Mouse (Mus musculus) R1 (cell line): ENCODE data around the gene 9230112D13Rik.

ENCODE experiments used
- DNase-seq: peaks from one replicate; pipeline ENCODE4 v3.0.0-alpha.2; 2018; ENCODE audit warnings: low read depth, low spot score

9230112D13Rik gene

DNA sequence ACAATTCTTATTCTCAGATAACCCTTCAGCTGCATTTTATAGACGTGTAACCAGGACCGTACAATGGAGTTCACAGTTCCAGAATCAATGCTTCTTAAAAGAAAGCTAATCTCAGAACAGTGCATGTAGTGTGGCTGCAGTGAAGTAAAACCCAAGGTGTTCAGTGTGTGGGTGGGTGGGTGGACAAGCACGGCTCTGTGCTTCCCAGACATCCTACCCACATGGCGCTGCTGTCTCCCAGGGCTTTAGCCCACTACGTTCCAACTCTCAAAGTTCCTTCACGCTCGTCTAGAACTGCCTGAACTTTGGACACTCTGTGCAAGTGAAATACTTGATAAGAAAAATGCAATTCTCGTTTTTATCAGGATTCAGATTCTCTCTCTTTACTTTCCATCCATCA is at the start of gene 9230112D13Rik:
TSS of gene 9230112D13Rik (minus strand) at position 101 of the 400 bp plus-strand sequence.
- DNase-seq: no peak

DNA sequence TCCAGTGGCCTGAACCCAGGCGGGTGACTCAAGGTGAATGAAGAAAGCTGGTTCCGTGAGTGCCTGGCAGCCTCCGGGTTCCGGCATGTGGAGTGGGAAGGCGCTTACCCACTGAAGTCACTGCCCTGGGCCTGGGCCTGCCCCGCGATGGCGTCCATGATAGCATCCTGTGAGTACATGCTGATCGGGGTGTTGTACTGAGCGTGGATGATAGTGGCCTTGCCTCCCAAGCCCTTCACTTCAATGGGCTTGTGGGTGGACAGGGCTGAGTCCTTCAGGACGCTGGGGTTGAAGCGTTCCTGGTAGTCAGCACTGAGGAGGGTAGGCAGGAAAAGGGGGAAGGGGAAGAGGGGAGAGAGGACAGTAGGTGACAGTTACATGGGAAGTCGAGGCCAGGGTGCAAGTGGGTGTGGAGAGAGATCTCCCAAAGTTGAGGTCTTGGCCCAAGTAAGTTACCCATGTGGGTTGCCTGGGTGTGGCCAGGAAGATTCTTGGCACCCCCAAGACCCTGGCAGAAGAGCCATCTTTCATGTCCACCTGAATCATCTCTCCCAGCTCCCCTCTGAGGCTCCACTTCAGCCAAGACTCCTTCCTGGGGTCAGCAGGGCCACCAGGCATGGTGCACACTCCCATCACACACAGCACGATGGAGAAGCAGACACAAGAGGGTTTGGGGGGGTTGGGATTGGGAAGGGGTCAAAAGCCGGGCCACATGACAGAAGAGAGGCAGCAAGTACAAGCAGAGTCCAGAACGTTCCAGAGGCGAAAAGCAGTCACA is 49.2 kb upstream of the 9230112D13Rik start:
- DNase-seq: no peak

DNA sequence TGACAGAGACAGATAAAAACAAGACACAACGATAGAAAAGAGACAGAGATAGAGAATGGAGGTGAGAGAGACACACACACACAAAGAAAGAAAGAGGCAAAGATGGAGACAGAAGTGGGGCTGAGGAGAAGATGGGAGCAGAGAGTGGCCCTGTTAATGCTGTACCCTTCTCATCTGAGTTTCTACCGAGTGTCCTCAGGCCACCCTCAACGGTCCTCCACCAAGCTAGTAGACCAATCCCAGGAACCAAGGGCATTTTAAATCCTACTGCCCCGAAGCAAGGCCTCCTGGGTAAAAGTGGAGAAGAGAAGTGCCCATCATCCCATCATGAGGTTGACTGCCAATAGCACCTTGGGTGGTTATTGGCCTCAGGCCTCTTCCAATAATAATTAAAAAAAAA is 48.3 kb upstream of the 9230112D13Rik start:
- no peak for DNase-seq

GRCm38 (mm10) chr14:34570294-34570693 is 47.7 kb upstream of the 9230112D13Rik start:
- DNase-seq: peak; percentile 83

- DNase-seq: no peak
These were observed 47.1 kb upstream of the 9230112D13Rik start for GRCm38 (mm10) chr14:34569534-34570194.

- DNase-seq: no peak
These were observed 46.0 kb upstream of the 9230112D13Rik start for GRCm38 (mm10) chr14:34568626-34569025.

DNA sequence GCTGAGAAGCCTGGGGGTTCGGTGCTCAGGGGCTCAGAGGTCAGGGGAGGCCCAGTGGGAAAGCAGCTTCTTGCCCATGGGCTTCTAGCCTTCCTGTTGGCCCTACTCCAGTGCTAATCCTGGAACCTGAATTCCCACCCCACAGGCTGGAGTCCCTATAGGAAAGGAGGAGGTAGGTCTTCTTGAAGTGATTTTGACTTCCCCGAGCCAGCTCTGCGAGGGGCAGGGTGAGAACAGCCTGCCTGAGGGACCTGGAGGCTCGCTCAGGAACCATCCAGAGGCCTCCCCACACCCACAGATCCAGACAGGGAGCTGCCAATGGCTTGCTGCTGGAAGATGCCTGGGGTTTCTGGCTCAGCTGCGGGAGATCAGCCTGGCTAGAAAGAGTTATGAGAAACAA is 45.1 kb upstream of the 9230112D13Rik start:
- no peak for DNase-seq

DNA sequence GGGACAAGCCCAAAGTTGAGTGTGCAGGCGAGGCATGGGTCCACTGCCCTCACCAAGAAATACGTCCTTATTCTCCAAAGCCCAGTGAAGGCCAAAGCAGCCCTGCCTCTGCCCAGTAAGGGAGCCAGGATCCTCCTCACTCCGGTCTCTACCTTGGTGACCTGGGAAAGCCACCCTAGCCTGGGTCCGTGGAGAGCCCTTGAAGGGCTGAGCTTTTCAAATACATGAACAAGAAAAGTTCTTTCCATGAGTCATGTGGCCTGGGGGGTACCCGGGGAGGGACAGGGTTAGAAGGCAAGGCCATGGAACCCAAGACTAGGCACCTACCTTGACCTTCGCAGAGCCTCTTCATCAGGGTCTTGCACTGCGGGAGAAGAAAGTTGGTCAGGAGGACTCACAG is 43.9 kb upstream of the 9230112D13Rik start:
- DNase-seq: no peak

- DNase-seq: no peak
These were observed 43.1 kb upstream of the 9230112D13Rik start for GRCm38 (mm10) chr14:34565711-34566110.

DNA sequence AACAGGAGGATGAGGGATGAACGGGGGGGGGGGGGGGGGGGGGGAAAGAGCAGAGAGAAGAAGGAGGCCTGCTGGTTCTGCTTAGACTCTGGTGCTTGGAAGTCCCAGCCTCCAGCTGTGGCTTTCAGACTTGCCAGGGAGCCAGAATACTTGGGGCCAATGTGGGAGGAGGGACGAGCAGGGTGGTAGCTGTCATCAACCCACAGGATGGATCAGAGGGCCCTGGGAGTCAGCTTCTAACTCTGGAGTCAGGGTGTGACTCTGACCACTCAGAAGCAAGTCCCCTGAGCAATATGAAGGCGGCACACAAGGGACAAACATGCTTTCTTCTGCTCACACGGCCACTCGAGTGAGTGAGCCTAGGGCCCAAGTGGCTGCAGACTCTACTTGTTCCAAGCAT is 42.0 kb upstream of the 9230112D13Rik start:
- DNase-seq: no peak

- peak; percentile 39 for DNase-seq
These were observed 39.8 kb upstream of the 9230112D13Rik start for GRCm38 (mm10) chr14:34562393-34562792.

DNA sequence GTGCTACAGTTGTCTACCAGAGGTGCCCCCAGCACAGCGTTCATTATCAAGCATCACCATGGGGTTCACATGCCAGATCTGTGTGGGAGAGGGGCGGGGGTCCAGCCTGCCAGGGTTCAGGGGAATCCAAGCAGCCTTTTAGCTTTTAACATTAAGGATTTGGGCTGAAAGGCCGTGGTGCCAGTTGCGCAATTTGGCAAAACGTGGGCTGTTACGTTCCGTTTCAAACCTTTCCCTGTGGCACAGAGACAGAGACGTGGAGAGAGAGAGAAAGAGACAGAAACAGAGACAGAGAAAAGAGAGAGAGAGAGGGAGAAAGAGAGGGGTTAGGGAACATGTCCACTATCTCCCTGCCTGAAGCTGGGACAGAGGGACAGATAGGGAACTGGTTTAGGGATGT is 39.0 kb upstream of the 9230112D13Rik start:
- no peak for DNase-seq

GRCm38 (mm10) chr14:34558947-34559346 is 36.3 kb upstream of the 9230112D13Rik start:
- DNase-seq: no peak

GRCm38 (mm10) chr14:34555211-34555610 is 32.6 kb upstream of the 9230112D13Rik start:
- no peak for DNase-seq

- DNase-seq: no peak
These were observed 31.4 kb upstream of the 9230112D13Rik start for GRCm38 (mm10) chr14:34554047-34554446.

GRCm38 (mm10) chr14:34553470-34553869 is 30.9 kb upstream of the 9230112D13Rik start:
- no peak for DNase-seq

DNA sequence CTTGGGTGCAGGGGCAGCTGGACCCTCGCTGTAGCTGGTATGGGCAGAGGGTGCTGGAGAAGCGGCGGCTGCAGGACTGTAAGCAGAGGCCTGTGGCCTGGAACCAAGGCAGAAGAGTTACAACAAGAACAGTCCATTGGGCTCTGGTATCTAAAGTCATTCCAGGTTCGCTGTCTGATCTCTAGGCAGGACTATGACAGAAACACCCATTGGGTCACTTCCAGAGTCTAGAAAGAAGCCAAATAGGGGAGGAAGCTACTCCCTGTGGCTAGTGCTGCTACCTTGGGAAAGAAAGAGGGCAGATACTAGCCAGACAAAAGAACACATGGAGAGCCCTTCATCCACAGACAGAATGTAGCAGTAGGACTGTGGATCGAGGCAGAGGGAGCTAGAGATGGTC is 29.6 kb upstream of the 9230112D13Rik start:
- DNase-seq: no peak

- DNase-seq: peak; percentile 89
These were observed 26.5 kb upstream of the 9230112D13Rik start for GRCm38 (mm10) chr14:34549004-34549671.

GRCm38 (mm10) chr14:34548391-34549001 is 25.9 kb upstream of the 9230112D13Rik start:
- peak; percentile 91 for DNase-seq

DNA sequence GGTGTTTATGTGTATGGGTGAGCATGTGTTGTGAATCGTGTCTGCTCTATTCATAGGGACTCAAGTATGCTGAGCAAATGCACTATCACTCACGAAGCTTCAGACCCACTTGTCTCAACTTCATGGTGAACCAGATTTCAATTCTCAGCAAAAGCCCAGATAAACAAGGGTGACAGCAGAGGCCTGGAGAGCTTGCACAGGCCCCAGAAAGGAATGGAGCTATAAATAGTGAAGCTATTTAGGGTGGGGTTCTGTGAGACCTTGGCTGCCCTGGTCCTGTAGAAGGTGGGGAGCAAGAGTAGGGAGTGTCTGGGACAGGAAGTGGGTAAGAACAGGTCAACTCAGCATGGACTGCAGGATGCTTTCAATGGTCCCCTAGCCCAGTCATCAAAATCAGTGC is 21.9 kb upstream of the 9230112D13Rik start:
- DNase-seq: no peak

GRCm38 (mm10) chr14:34544001-34544400 is 21.4 kb upstream of the 9230112D13Rik start:
- DNase-seq: no peak

DNA sequence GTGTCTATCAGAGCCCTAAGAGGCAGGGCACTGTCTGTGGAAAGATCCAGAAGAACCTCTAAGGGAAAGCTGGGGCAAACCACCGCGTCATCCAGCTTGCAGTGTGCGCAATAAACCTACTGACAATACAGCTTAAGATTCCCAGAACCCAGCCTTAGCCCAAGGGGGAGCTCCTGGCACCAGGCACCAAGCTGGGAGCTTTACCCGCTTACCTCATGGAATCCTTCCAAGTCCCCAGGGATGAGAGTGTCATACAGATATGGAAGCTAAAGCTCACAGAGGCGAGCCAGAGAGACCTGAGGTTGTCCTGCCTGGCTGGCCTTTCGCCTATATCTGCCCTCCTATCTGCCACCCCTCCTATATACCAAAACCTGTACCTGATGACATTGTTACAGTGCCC is 21.0 kb upstream of the 9230112D13Rik start:
- no peak for DNase-seq
